Mouse (Mus musculus) neural tube, embryonic 14.5 days (tissue): ENCODE data around the gene Vmn1r192. TPM values are rescaled to one million over a fixed set of nuclear protein-coding genes. Genes with fewer than 3 reads are reported as not detected.
"Not testable (repeated sequence)": the region's sequence is repeated elsewhere in the genome, so short reads cannot be mapped to it uniquely, and the experiment has no call there.

Source experiments
- ATAC-seq: fragments of 200-750 bp; cut with Nextera tagmentation; 2 replicates; pipeline ENCODE4 v1.8.0; 2017; ENCODE audit warnings: low read depth, mild to moderate bottlenecking, moderate TSS enrichment, moderate library complexity
- H3K27ac ChIP-seq: fragments of 300-500 bp; sonication (generic); 2 replicates; pipeline ENCODE4 v1.5.1; 2014; ENCODE audit warnings: low read depth, mild to moderate bottlenecking, control low read depth, low read length, moderate library complexity, mixed read lengths
- H3K27me3 ChIP-seq: fragments of 300-500 bp; sonication (generic); 2 replicates; pipeline ENCODE4 v1.6.1; 2014; ENCODE audit warnings: low read length; ENCODE audit not compliant: control insufficient read depth, insufficient read depth
- H3K36me3 ChIP-seq: fragments of 300-500 bp; sonication (generic); 2 replicates; pipeline ENCODE4 v1.6.1; 2014; ENCODE audit warnings: low read length, mixed read lengths; ENCODE audit not compliant: control insufficient read depth, insufficient read depth
- H3K4me1 ChIP-seq: fragments of 300-500 bp; sonication (generic); 2 replicates; pipeline ENCODE4 v1.6.1; 2014; ENCODE audit warnings: low read length; ENCODE audit not compliant: control insufficient read depth, insufficient read depth
- H3K4me2 ChIP-seq: fragments of 300-500 bp; sonication (generic); 2 replicates; pipeline ENCODE4 v1.6.1; 2014; ENCODE audit warnings: mild to moderate bottlenecking, low read depth, low read length, control low read depth
- H3K4me3 ChIP-seq: fragments of 300-500 bp; sonication (generic); 2 replicates; pipeline ENCODE4 v1.5.1; 2014; ENCODE audit warnings: low read depth, low read length, control low read depth, mixed read lengths
- H3K9ac ChIP-seq: fragments of 300-500 bp; sonication (generic); replicated peaks from 2 replicates; pipeline ENCODE4 v1.6.1; 2014; ENCODE audit warnings: low read depth, mild to moderate bottlenecking, control low read depth, low read length, mixed read lengths
- H3K9me3 ChIP-seq: fragments of 300-500 bp; sonication (generic); 2 replicates; pipeline ENCODE4 v1.6.1; 2016; ENCODE audit warnings: low read length; ENCODE audit not compliant: control insufficient read depth
- WGBS: fragments of 180-500 bp; shearing (Covaris S2); extraction: QIAGEN DNeasy Blood & Tissue Kit; methylation state at CpG from one replicate; pipeline ENCODE4 v1.1.7; 2014; 5-methylcytosine and 5-hydroxymethylcytosine counted together
- polyA plus RNA-seq: library from polyadenylated mRNA; unstranded; fragments of >200 nt; fragmentation: Nextera tagmentation; extraction: Ambion mirVana; gene quantifications from 2 replicates; pipeline ENCODE4 v1.2.1, GENCODE M21; 2014

Vmn1r192 gene
- polyA plus RNA-seq, result not detected in 2 replicates

GRCm38 (mm10) chr13:22191041-22191440 is at the start of gene Vmn1r192:
Gene Vmn1r192, minus strand, starts transcription at chr13:22191141.
- Histone ChIP-seq H3K4me2 (no peak within 1 kb of the TSS), H3K27me3 (no peaks in the 10 kb centered on the region), H3K36me3 (no peaks in the 10 kb centered on the region), H3K9me3 (no peaks in the 10 kb centered on the region), H3K9ac (no peak within 1 kb of the TSS), H3K27ac (no peak within 1 kb of the TSS), H3K4me1 (no peaks in the 10 kb centered on the region), H3K4me3 (no peak within 1 kb of the TSS)
- ATAC-seq, result no peak

DNA sequence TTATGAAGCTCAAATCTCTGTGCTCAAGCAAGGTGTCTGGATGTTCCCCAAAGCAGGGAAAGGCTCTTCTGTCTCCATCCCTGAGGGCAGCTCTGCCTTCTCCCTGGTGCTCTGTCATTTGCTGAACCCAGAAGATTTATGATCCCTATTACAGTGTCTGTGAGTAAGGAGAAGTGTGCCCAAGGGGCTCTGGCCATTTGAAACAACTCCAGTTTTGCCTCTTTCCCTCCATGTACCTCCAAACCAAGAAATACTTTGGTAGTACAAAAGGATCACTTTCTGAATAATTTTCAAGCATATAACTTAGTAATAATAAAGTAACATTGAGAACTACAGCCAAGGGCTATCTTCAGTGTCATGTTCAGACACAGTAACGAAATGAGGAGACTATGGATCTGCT is 32.1 kb upstream of the Vmn1r192 start, which contains the start of gene Vmn1r193:
Gene Vmn1r193, minus strand, starts transcription at position 101 of the 400 bp plus-strand sequence.
- H3K9me3 ChIP-seq, H3K4me2 ChIP-seq, H3K4me3 ChIP-seq, H3K27me3 ChIP-seq, H3K27ac ChIP-seq, H3K36me3 ChIP-seq, H3K9ac ChIP-seq, ATAC-seq, H3K4me1 ChIP-seq: not testable (repeated sequence)
- WGBS, result 85% methylated on average over 1 of the region's 1 CpGs

- 79% methylated on average over 3 of the region's 3 CpGs for WGBS
- H3K9me3 ChIP-seq, H3K4me3 ChIP-seq, ATAC-seq, H3K4me1 ChIP-seq, H3K9ac ChIP-seq, H3K27ac ChIP-seq, H3K27me3 ChIP-seq, H3K4me2 ChIP-seq, H3K36me3 ChIP-seq: not testable (repeated sequence)
Observed at GRCm38 (mm10) chr13:22192756-22193155, 1.8 kb upstream of the Vmn1r192 start.

DNA sequence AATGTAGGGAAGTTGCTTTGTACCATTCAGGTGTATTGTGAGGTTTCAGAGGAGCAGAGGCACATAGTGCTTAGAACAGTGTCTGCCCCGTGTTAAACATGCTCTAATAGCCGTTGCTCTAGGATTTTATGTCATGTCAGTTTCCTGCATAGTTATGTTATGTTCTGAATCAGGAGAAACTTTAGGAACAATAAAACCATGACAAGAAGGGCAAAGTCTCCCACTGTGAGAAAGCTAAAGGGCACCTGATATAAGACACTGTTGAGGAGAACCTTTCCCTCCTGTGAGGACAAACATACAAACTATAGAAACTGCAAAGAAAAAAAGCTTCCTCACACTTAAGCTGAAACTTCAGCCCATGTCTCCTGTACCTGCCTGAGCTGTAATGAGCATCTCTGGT is 556 bp downstream of the Vmn1r192 start:
- ATAC-seq, result no peak
- Histone ChIP-seq H3K27ac (no peak overlapping the region), H3K4me2 (no peak overlapping the region), H3K9ac (no peak overlapping the region), H3K36me3 (no peaks in the 10 kb centered on the region), H3K4me1 (no peaks in the 10 kb centered on the region), H3K4me3 (no peak overlapping the region), H3K9me3 (no peaks in the 10 kb centered on the region), H3K27me3 (no peaks in the 10 kb centered on the region)
- 79% methylated on average over 2 of the region's 2 CpGs for whole genome bisulfite sequencing

DNA sequence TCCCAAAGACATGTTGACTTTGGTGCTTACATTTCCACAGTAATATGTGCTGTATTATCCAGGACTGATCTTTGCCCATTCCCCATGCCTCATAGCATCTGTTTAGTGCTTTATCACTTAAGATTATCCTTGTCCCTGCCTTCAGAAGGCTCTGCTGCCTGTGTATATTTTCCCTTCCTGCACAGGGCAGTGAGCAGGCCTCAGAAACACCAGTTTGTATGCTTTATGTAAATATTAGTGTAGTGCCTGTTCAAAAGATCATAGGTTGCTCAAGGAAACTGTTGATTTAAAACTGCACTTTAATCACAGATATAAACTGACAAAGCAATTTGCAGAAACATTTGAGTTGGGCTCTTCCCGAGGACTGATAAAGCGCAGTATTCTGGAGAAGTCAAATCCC is 1.6 kb downstream of the Vmn1r192 start:
- Histone ChIP-seq H3K9me3 (no peaks in the 10 kb centered on the region), H3K27me3 (no peaks in the 10 kb centered on the region), H3K4me3 (no peak overlapping the region), H3K9ac (no peak overlapping the region), H3K4me1 (no peaks in the 10 kb centered on the region), H3K27ac (no peak overlapping the region), H3K4me2 (no peak overlapping the region), H3K36me3 (no peaks in the 10 kb centered on the region)
- WGBS, result 97% methylated on average over 2 of the region's 2 CpGs
- ATAC-seq, result no peak

DNA sequence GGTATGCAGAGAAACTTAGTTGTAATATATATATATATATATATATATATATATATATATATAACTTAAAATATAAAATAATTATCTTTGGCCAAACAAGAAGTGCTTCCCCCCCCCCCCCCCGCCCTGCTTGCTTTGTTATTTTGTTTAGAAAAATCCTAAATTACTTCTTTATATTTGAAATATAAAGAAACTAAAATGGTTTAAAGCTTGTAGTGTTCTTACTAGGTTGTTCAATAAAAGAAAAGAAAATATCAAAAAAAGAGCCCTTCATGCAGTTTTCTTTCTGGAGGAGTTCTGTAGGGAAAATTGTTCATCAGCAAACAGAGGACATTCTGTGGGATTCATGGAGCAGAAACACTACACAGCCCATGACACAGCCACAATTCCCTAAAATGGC is 7.1 kb downstream of the Vmn1r192 start, which contains the start of gene Vmn1r191:
Gene Vmn1r191, minus strand, starts transcription at position 101 of the 400 bp plus-strand sequence.
- Histone ChIP-seq H3K9ac (no peak within 1 kb of the TSS), H3K27ac (no peak within 1 kb of the TSS), H3K4me1 (no peaks in the 10 kb centered on the region), H3K4me3 (no peak within 1 kb of the TSS), H3K27me3 (no peaks in the 10 kb centered on the region), H3K9me3 (no peaks in the 10 kb centered on the region), H3K4me2 (no peak within 1 kb of the TSS), H3K36me3 (no peaks in the 10 kb centered on the region)
- ATAC-seq, result no peak
- WGBS, result 71% methylated on average over 1 of the region's 1 CpGs

DNA sequence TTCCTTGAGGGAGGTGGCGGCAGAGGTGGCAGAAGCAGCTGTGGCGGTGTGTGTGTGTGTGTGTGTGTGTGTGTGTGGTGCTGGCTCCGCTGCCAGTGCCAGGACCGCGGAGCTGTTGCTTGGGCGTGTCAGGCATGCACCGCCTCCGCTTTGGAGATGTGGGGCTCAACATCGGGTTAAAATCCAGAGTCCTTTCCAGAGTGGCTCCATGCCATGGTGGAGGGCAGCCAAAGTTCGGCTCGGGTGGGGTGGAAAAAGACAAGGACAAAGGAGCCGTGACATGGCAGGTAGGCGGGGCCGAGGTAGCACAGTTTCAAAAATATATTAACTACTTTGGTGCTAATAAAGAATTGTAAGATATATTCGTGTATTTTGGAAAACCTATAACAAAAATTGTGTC is 22.5 kb downstream of the Vmn1r192 start:
- Histone ChIP-seq H3K4me1 (no peaks in the 10 kb centered on the region), H3K4me3 (no peak overlapping the region), H3K9ac (no peak overlapping the region), H3K4me2 (no peak overlapping the region), H3K36me3 (no peaks in the 10 kb centered on the region), H3K27me3 (no peaks in the 10 kb centered on the region), H3K27ac (no peak overlapping the region), H3K9me3 (peaks cover 3% of the 10 kb centered on the region; the same call in 1 of the 2 replicates)
- no peak for ATAC-seq
- WGBS, result 95% methylated on average over 15 of the region's 15 CpGs

- H3K36me3 ChIP-seq, H3K4me2 ChIP-seq, H3K9me3 ChIP-seq, H3K4me1 ChIP-seq, H3K4me3 ChIP-seq, H3K9ac ChIP-seq, H3K27me3 ChIP-seq, H3K27ac ChIP-seq: not testable (repeated sequence)
- peak; percentile 34 for ATAC-seq
- WGBS, result 72% methylated on average over 5 of the region's 5 CpGs
Observed at GRCm38 (mm10) chr13:22136495-22137293, 54.2 kb downstream of the Vmn1r192 start.
